Mouse (Mus musculus) limb, embryonic 10.5 days (tissue): Measurements from ENCODE around the gene Slc25a39. TPM values are rescaled to one million over a fixed set of nuclear protein-coding genes. Genes with fewer than 3 reads are reported as not detected.

ENCODE experiments used
- DNase-seq: peaks from one replicate; pipeline ENCODE4 v3.0.0-alpha.2; 2017; ENCODE audit warnings: low spot score
- H3K27ac ChIP-seq: fragments of 300-500 bp; sonication (generic); 2 replicates; pipeline ENCODE4 v1.5.1; 2016; ENCODE audit warnings: mild to moderate bottlenecking
- H3K27me3 ChIP-seq: fragments of 300-500 bp; sonication (generic); 2 replicates; pipeline ENCODE4 v1.6.1; 2016; ENCODE audit warnings: low read depth, mild to moderate bottlenecking; ENCODE audit not compliant: poor library complexity, severe bottlenecking
- H3K36me3 ChIP-seq: fragments of 300-500 bp; sonication (generic); 2 replicates; pipeline ENCODE4 v1.6.1; 2016; ENCODE audit warnings: mild to moderate bottlenecking, moderate library complexity
- H3K4me1 ChIP-seq: fragments of 300-500 bp; sonication (generic); 2 replicates; pipeline ENCODE4 v1.6.1; 2016
- H3K4me3 ChIP-seq: fragments of 300-500 bp; sonication (generic); 2 replicates; pipeline ENCODE4 v1.5.1; 2016; ENCODE audit warnings: mild to moderate bottlenecking, moderate library complexity
- H3K9me3 ChIP-seq: fragments of 300-500 bp; sonication (generic); replicated peaks from 2 replicates; pipeline ENCODE4 v1.6.1; 2016; ENCODE audit warnings: mild to moderate bottlenecking
- WGBS: fragments of 180-500 bp; shearing (Covaris S2); methylation state at CpG from one replicate; pipeline ENCODE4 v1.1.7; 2016; 5-methylcytosine and 5-hydroxymethylcytosine counted together
- polyA plus RNA-seq: library from polyadenylated mRNA; unstranded; fragments of >200 nt; fragmentation: Nextera tagmentation; extraction: Ambion mirVana; gene quantifications from 2 replicates; pipeline ENCODE4 v1.2.1, GENCODE M21; 2016

Gene Slc25a39
- polyA plus RNA-seq, 1 experiment from 2014 or later = 209 TPM

GRCm38 (mm10) chr11:102405544-102406285 lies 2.0 kb downstream of the Slc25a39 start:
- peaks cover 49% of the 10 kb centered on the region for H3K4me1 ChIP-seq

GRCm38 (mm10) chr11:102404161-102405010 lies 3.4 kb downstream of the Slc25a39 start:
- peaks cover 34% of the 10 kb centered on the region for H3K27me3 ChIP-seq
- no peak for DNase-seq
- H3K27ac ChIP-seq = no peak overlapping the region
- 0 out of 2 replicates have a peak overlapping the region, but pooled peaks have one; percentile 5 for H3K4me3 ChIP-seq
- no peaks in the 10 kb centered on the region for H3K9me3 ChIP-seq
- 86% methylated on average over 18 of the region's 18 CpGs for WGBS
- peaks cover 55% of the 10 kb centered on the region for H3K4me1 ChIP-seq
- H3K36me3 ChIP-seq = peaks cover 42% of the 10 kb centered on the region

More at GRCm38 (mm10) chr11:102405544-102406285, 2.0 kb downstream of the Slc25a39 start:
- Histone ChIP-seq H3K9me3 (no peaks in the 10 kb centered on the region), H3K27ac (peak overlapping the region; percentile 92; the same call in 1 of the 2 replicates), H3K27me3 (peaks cover 20% of the 10 kb centered on the region), H3K4me3 (peak overlapping the region; percentile 87), H3K36me3 (peaks cover 42% of the 10 kb centered on the region)
- no peak for DNase-seq
- 88% methylated on average over 11 of the region's 11 CpGs for WGBS

GRCm38 (mm10) chr11:102403657-102404056 lies 4.1 kb downstream of the Slc25a39 start:
- WGBS = 95% methylated on average over 11 of the region's 11 CpGs
- H3K4me1 ChIP-seq = peaks cover 54% of the 10 kb centered on the region
- no peaks in the 10 kb centered on the region for H3K9me3 ChIP-seq
- no peak overlapping the region for H3K27ac ChIP-seq
- DNase-seq = no peak
- H3K36me3 ChIP-seq = peaks cover 42% of the 10 kb centered on the region
- H3K4me3 ChIP-seq = no peak overlapping the region
- H3K27me3 ChIP-seq = peaks cover 41% of the 10 kb centered on the region

GRCm38 (mm10) chr11:102401898-102402500 lies 5.7 kb downstream of the Slc25a39 start:
- 61% methylated on average over 12 of the region's 12 CpGs for WGBS
- H3K9me3 ChIP-seq = no peaks in the 10 kb centered on the region
- peaks cover 57% of the 10 kb centered on the region for H3K27me3 ChIP-seq
- peaks cover 42% of the 10 kb centered on the region for H3K36me3 ChIP-seq
- H3K4me3 ChIP-seq = no peak overlapping the region
- H3K27ac ChIP-seq = no peak overlapping the region
- DNase-seq = no peak
- H3K4me1 ChIP-seq = peaks cover 44% of the 10 kb centered on the region

- Histone ChIP-seq H3K27me3 (peaks cover 71% of the 10 kb centered on the region), H3K4me3 (peak overlapping the region; percentile 5; the same call in 1 of the 2 replicates), H3K27ac (no peak overlapping the region), H3K36me3 (peaks cover 39% of the 10 kb centered on the region), H3K4me1 (peaks cover 30% of the 10 kb centered on the region), H3K9me3 (no peaks in the 10 kb centered on the region)
- WGBS = 27% methylated on average over 12 of the region's 12 CpGs
- no peak for DNase-seq
Observed at GRCm38 (mm10) chr11:102400513-102401084, 7.1 kb downstream of the Slc25a39 start.

GRCm38 (mm10) chr11:102399610-102400072 lies 8.1 kb downstream of the Slc25a39 start:
- 1% methylated on average over 34 of the region's 34 CpGs for WGBS
- peaks cover 29% of the 10 kb centered on the region for H3K36me3 ChIP-seq
- peak overlapping the region; percentile 44 for H3K4me3 ChIP-seq
- 0 out of 2 replicates have a peak overlapping the region, but pooled peaks have one; percentile 3 for H3K27ac ChIP-seq
- H3K27me3 ChIP-seq = peaks cover 81% of the 10 kb centered on the region
- H3K9me3 ChIP-seq = no peaks in the 10 kb centered on the region
- peaks cover 28% of the 10 kb centered on the region for H3K4me1 ChIP-seq
- no peak for DNase-seq

GRCm38 (mm10) chr11:102399107-102399506 lies 8.6 kb downstream of the Slc25a39 start:
- peaks cover 29% of the 10 kb centered on the region for H3K4me1 ChIP-seq
- no peak overlapping the region for H3K27ac ChIP-seq
- no peak for DNase-seq
- peak overlapping the region; percentile 44; the same call in 1 of the 2 replicates for H3K4me3 ChIP-seq
- peaks cover 86% of the 10 kb centered on the region for H3K27me3 ChIP-seq
- H3K9me3 ChIP-seq = no peaks in the 10 kb centered on the region
- WGBS = 13% methylated on average over 15 of the region's 15 CpGs
- peaks cover 24% of the 10 kb centered on the region for H3K36me3 ChIP-seq

- DNase-seq = no peak
- H3K27me3 ChIP-seq = peaks cover 94% of the 10 kb centered on the region
- peaks cover 15% of the 10 kb centered on the region for H3K36me3 ChIP-seq
- peaks cover 38% of the 10 kb centered on the region for H3K4me1 ChIP-seq
- no peaks in the 10 kb centered on the region for H3K9me3 ChIP-seq
- WGBS = 86% methylated on average over 20 of the region's 20 CpGs
- no peak overlapping the region for H3K27ac ChIP-seq
- no peak overlapping the region for H3K4me3 ChIP-seq
Observed at GRCm38 (mm10) chr11:102398007-102398825, 9.5 kb downstream of the Slc25a39 start.

GRCm38 (mm10) chr11:102396671-102397141 lies 11.0 kb downstream of the Slc25a39 start:
- DNase-seq = no peak
- H3K36me3 ChIP-seq = no peaks in the 10 kb centered on the region
- H3K27ac ChIP-seq = no peak overlapping the region
- peaks cover 84% of the 10 kb centered on the region for H3K27me3 ChIP-seq
- H3K4me1 ChIP-seq = peaks cover 46% of the 10 kb centered on the region
- 80% methylated on average over 7 of the region's 7 CpGs for WGBS
- H3K9me3 ChIP-seq = no peaks in the 10 kb centered on the region
- no peak overlapping the region for H3K4me3 ChIP-seq

GRCm38 (mm10) chr11:102396263-102396662 lies 11.5 kb downstream of the Slc25a39 start:
- Histone ChIP-seq H3K4me3 (no peak overlapping the region), H3K27me3 (peaks cover 80% of the 10 kb centered on the region), H3K9me3 (no peaks in the 10 kb centered on the region), H3K27ac (no peak overlapping the region), H3K36me3 (no peaks in the 10 kb centered on the region), H3K4me1 (peaks cover 46% of the 10 kb centered on the region)
- no peak for DNase-seq
- 64% methylated on average over 6 of the region's 6 CpGs for WGBS

- no peak for DNase-seq
- peaks cover 42% of the 10 kb centered on the region for H3K4me1 ChIP-seq
Observed at GRCm38 (mm10) chr11:102395250-102395649, 12.5 kb downstream of the Slc25a39 start.

More at GRCm38 (mm10) chr11:102395250-102395649, 12.5 kb downstream of the Slc25a39 start:
- no peaks in the 10 kb centered on the region for H3K9me3 ChIP-seq
- H3K27me3 ChIP-seq = peaks cover 69% of the 10 kb centered on the region
- no peak overlapping the region for H3K27ac ChIP-seq
- WGBS = 10% methylated on average over 5 of the region's 5 CpGs
- no peaks in the 10 kb centered on the region for H3K36me3 ChIP-seq
- no peak overlapping the region for H3K4me3 ChIP-seq
